Mouse (Mus musculus): Measurements from ENCODE around the gene Elf1. TPM values are rescaled to one million over a fixed set of nuclear protein-coding genes. Genes with fewer than 3 reads are reported as not detected.
"Not testable (repeated sequence)": the region's sequence is repeated elsewhere in the genome, so short reads cannot be mapped to it uniquely, and the experiment has no call there.

Elf1 gene
- polyA plus RNA-seq, 1 experiment from 2014 or later = 3.7 TPM

DNA sequence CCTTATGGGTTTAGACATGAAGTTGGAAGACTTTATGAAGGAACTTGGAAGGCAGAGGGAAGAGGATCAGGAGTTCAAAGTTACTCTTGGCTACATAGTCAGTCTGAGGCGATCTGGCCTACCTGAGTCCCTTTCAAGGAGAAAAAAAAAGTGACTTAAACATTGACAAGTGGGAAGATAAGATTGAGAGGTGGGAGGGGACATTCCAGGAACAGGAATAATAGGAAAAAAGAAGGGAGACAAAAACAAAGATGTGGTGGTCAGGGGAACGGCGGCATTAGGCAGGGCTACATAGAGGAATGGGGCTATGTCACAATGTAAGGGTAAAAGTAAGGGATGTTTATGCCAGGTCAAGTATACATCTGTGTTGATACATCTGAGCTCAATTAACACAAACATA lies 53.2 kb downstream of the Elf1 start:
- Histone ChIP-seq H3K4me1 (ENCODE audit: control insufficient read depth, insufficient read depth, low read length) (no peaks in the 10 kb centered on the region), H3K36me3 (ENCODE audit: control insufficient read depth, insufficient read depth, low read length) (no peaks in the 10 kb centered on the region), H3K27me3 (ENCODE audit: control insufficient read depth, insufficient read depth, low read length) (no peaks in the 10 kb centered on the region), H3K27ac (replicated peaks; ENCODE audit: low read depth, low read length) (no peak overlapping the region), H3K9me3 (ENCODE audit: control insufficient read depth, low read length) (no peaks in the 10 kb centered on the region), H3K9ac (replicated peaks; ENCODE audit: low read length) (no peak overlapping the region), H3K4me3 (replicated peaks; ENCODE audit: low read depth, low read length) (no peak overlapping the region), H3K4me2 (ENCODE audit: low read length) (no peak overlapping the region)
- WGBS = 88% methylated on average over 3 of the region's 3 CpGs
- ATAC-seq (ENCODE audit: low FRiP score, low TSS enrichment) (no peak), DNase-seq (no peak)

DNA sequence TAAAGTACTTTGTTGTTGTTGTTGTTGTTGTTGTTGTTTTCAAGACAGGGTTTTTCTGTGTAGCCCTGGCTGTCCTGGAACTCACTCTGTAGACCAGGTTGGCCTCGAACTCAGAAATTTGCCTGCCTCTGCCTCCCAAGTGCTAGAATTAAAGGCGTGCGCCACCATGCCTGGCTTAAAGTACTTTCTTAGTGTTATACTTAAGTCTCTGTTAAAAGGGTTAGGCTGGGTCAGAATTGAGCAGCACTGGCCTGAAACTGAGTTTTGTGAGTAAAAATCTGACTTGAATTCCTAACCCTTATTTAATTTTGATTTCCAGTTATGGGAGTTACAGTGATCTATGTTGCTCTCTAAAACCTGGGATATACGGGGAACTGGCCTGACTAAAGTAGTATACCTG lies 53.7 kb downstream of the Elf1 start:
- not testable (repeated sequence) for ATAC-seq (ENCODE audit: low FRiP score, low TSS enrichment); H3K4me2 ChIP-seq (ENCODE audit: low read length); H3K4me3 ChIP-seq (replicated peaks; ENCODE audit: low read depth, low read length); H3K27me3 ChIP-seq (ENCODE audit: control insufficient read depth, insufficient read depth, low read length); DNase-seq; H3K4me1 ChIP-seq (ENCODE audit: control insufficient read depth, insufficient read depth, low read length); H3K9me3 ChIP-seq (ENCODE audit: control insufficient read depth, low read length); H3K9ac ChIP-seq (replicated peaks; ENCODE audit: low read length); H3K27ac ChIP-seq (replicated peaks; ENCODE audit: low read depth, low read length); H3K36me3 ChIP-seq (ENCODE audit: control insufficient read depth, insufficient read depth, low read length)
- WGBS = 97% methylated on average over 4 of the region's 4 CpGs

DNA sequence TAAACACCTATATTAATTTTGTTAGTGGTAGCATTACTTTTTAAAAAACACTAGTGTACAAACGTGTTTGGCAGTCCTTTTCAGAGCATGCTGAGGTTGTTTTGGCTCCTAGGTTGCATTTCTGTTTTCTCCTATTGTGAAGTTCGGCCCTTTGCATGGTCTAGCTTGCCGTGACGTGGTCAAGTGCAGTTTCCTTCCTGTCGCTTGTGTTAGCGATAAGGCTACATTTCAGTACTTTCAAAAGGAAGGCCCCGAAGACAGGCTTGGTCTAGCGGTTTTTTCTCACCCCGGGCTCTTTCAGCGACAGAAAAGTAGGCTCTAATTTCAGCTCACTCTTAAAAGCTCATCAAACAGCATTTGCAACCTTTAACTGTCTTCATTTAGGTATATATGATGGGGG lies 54.3 kb downstream of the Elf1 start:
- no peak overlapping the region for H3K27ac ChIP-seq (replicated peaks; ENCODE audit: low read depth, low read length)
- H3K9ac ChIP-seq (replicated peaks; ENCODE audit: low read length) = no peak overlapping the region
- ATAC-seq (ENCODE audit: low FRiP score, low TSS enrichment) (no peak), DNase-seq (no peak)
- H3K9me3 ChIP-seq (ENCODE audit: control insufficient read depth, low read length) = no peaks in the 10 kb centered on the region
- H3K36me3 ChIP-seq (ENCODE audit: control insufficient read depth, insufficient read depth, low read length) = no peaks in the 10 kb centered on the region
- no peak overlapping the region for H3K4me2 ChIP-seq (ENCODE audit: low read length)
- no peaks in the 10 kb centered on the region for H3K4me1 ChIP-seq (ENCODE audit: control insufficient read depth, insufficient read depth, low read length)
- no peak overlapping the region for H3K4me3 ChIP-seq (replicated peaks; ENCODE audit: low read depth, low read length)
- 87% methylated on average over 10 of the region's 10 CpGs for WGBS
- H3K27me3 ChIP-seq (ENCODE audit: control insufficient read depth, insufficient read depth, low read length) = no peaks in the 10 kb centered on the region

DNA sequence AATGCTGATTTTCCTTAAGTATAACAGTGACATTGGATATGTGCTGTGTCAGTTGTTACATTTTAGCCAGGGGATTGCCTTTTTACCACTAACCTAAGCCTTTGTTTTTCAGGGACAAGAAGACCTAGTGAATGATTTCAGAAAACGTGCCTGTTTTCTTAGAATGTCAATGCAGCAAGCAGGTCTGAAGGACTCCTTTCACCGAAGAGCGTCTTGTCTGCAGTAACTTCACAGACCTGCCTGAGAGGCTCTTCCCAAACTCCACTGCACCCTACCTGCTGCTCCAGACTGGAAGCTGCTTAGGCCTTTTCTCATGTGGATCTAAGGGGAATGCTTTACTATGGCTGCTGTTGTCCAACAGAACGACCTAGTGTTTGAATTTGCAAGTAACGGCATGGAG lies 55.0 kb downstream of the Elf1 start:
- no peaks in the 10 kb centered on the region for H3K4me1 ChIP-seq (ENCODE audit: control insufficient read depth, insufficient read depth, low read length)
- no peaks in the 10 kb centered on the region for H3K27me3 ChIP-seq (ENCODE audit: control insufficient read depth, insufficient read depth, low read length)
- DNase-seq (no peak), ATAC-seq (ENCODE audit: low FRiP score, low TSS enrichment) (no peak)
- H3K9me3 ChIP-seq (ENCODE audit: control insufficient read depth, low read length) = no peaks in the 10 kb centered on the region
- no peaks in the 10 kb centered on the region for H3K36me3 ChIP-seq (ENCODE audit: control insufficient read depth, insufficient read depth, low read length)
- H3K4me3 ChIP-seq (replicated peaks; ENCODE audit: low read depth, low read length) = no peak overlapping the region
- H3K9ac ChIP-seq (replicated peaks; ENCODE audit: low read length) = no peak overlapping the region
- WGBS = 79% methylated on average over 5 of the region's 5 CpGs
- no peak overlapping the region for H3K4me2 ChIP-seq (ENCODE audit: low read length)
- no peak overlapping the region for H3K27ac ChIP-seq (replicated peaks; ENCODE audit: low read depth, low read length)

DNA sequence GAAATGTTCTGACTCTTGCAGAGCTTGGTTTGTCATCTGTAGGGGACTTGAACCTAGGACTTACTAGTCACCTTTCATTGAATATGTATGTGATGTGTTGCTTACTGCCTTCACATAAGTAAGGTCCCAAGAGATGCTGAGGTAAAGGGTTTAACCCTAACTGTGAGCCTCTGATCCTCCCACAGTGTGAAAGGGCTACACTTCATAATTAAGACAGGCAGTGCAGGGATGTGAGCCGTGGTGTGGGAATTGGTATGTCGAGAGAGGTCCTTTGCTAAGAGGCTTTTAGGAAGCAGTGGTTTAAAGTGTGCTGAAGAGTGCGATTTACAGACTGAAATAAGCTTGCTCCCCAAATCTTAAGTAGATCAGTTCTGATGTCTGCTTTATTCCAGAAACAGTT lies 55.8 kb downstream of the Elf1 start:
- Histone ChIP-seq H3K4me3 (replicated peaks; ENCODE audit: low read depth, low read length) (no peak overlapping the region), H3K4me1 (ENCODE audit: control insufficient read depth, insufficient read depth, low read length) (no peaks in the 10 kb centered on the region), H3K27me3 (ENCODE audit: control insufficient read depth, insufficient read depth, low read length) (no peaks in the 10 kb centered on the region), H3K9me3 (ENCODE audit: control insufficient read depth, low read length) (no peaks in the 10 kb centered on the region), H3K9ac (replicated peaks; ENCODE audit: low read length) (no peak overlapping the region), H3K27ac (replicated peaks; ENCODE audit: low read depth, low read length) (no peak overlapping the region), H3K4me2 (ENCODE audit: low read length) (no peak overlapping the region), H3K36me3 (ENCODE audit: control insufficient read depth, insufficient read depth, low read length) (no peaks in the 10 kb centered on the region)
- 77% methylated on average over 3 of the region's 3 CpGs for WGBS
- DNase-seq (no peak), ATAC-seq (ENCODE audit: low FRiP score, low TSS enrichment) (no peak)

DNA sequence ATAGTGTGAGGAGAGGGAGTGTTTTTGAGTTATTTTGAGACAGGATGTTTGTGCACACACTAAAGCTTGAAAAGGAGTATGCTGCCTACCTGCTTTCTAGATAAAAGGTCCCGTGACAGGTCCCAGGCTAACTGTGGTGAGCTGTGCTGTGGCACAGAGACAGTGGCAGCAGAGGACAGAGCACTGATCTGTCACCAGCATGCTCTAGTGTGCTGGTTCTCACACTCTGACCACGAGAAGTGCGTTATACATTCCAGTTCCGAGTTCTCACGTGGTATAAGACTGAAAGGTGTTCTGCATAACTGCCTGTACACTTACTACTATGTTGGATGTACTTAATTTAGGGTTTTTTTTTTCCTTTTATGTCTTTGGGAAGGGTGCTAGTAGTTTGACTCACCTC lies 56.5 kb downstream of the Elf1 start:
- Histone ChIP-seq H3K27ac (replicated peaks; ENCODE audit: low read depth, low read length) (no peak overlapping the region), H3K4me1 (ENCODE audit: control insufficient read depth, insufficient read depth, low read length) (no peaks in the 10 kb centered on the region), H3K9ac (replicated peaks; ENCODE audit: low read length) (no peak overlapping the region), H3K36me3 (ENCODE audit: control insufficient read depth, insufficient read depth, low read length) (no peaks in the 10 kb centered on the region), H3K27me3 (ENCODE audit: control insufficient read depth, insufficient read depth, low read length) (no peaks in the 10 kb centered on the region), H3K9me3 (ENCODE audit: control insufficient read depth, low read length) (no peaks in the 10 kb centered on the region), H3K4me2 (ENCODE audit: low read length) (no peak overlapping the region), H3K4me3 (replicated peaks; ENCODE audit: low read depth, low read length) (no peak overlapping the region)
- 87% methylated on average over 5 of the region's 5 CpGs for WGBS
- ATAC-seq (ENCODE audit: low FRiP score, low TSS enrichment) (no peak), DNase-seq (no peak)

DNA sequence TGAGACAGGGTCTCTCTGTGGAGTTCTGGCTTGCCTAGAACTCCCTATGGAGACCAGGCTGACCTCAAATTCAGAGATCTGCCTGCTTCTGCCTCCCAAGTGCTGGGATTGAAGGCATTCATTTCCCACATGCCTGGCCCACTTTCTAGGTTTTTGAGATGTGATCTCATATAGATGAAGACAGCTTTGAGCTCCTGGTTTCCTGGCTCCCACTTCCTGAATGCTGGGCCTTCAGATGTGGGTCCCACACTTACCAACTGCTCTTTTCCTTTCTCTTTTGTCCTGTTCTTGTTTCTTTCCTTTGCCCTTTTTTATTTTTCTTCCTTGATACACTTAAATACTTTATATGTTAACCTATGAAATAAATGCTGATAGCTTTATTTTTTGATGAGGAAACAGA lies 56.9 kb downstream of the Elf1 start:
- H3K27ac ChIP-seq (replicated peaks; ENCODE audit: low read depth, low read length) = no peak overlapping the region
- H3K4me3 ChIP-seq (replicated peaks; ENCODE audit: low read depth, low read length) = no peak overlapping the region
- no peaks in the 10 kb centered on the region for H3K27me3 ChIP-seq (ENCODE audit: control insufficient read depth, insufficient read depth, low read length)
- DNase-seq (no peak), ATAC-seq (ENCODE audit: low FRiP score, low TSS enrichment) (no peak)
- H3K4me2 ChIP-seq (ENCODE audit: low read length) = no peak overlapping the region
- H3K36me3 ChIP-seq (ENCODE audit: control insufficient read depth, insufficient read depth, low read length) = no peaks in the 10 kb centered on the region
- no peak overlapping the region for H3K9ac ChIP-seq (replicated peaks; ENCODE audit: low read length)
- H3K4me1 ChIP-seq (ENCODE audit: control insufficient read depth, insufficient read depth, low read length) = no peaks in the 10 kb centered on the region
- no peaks in the 10 kb centered on the region for H3K9me3 ChIP-seq (ENCODE audit: control insufficient read depth, low read length)

DNA sequence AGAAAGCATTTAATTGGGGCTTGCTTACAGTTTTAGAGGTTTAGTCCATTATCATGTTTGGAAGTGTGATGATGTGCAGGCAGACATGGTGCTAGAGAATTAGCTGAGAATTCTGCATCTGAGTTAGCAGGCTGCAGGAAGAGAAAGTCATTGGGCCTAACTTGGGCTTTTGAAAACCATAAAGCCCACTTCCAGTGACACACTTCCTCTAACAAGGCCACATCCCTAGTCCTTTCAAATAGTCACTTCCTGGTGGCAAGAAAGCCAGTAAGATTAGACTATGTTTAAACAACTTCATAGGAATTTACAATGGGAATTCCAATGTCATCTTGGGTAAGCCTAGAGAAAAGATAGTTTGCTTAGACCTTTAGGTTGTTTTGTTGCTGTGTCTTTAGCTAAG lies 60.6 kb downstream of the Elf1 start:
- Histone ChIP-seq H3K36me3 (ENCODE audit: control insufficient read depth, insufficient read depth, low read length) (no peaks in the 10 kb centered on the region), H3K27ac (replicated peaks; ENCODE audit: low read depth, low read length) (no peak overlapping the region), H3K4me1 (ENCODE audit: control insufficient read depth, insufficient read depth, low read length) (no peaks in the 10 kb centered on the region), H3K9me3 (ENCODE audit: control insufficient read depth, low read length) (no peaks in the 10 kb centered on the region), H3K4me3 (replicated peaks; ENCODE audit: low read depth, low read length) (no peak overlapping the region), H3K9ac (replicated peaks; ENCODE audit: low read length) (no peak overlapping the region), H3K4me2 (ENCODE audit: low read length) (no peak overlapping the region), H3K27me3 (ENCODE audit: control insufficient read depth, insufficient read depth, low read length) (no peaks in the 10 kb centered on the region)
- DNase-seq = no peak
- ATAC-seq (ENCODE audit: low FRiP score, low TSS enrichment) = no peak

DNA sequence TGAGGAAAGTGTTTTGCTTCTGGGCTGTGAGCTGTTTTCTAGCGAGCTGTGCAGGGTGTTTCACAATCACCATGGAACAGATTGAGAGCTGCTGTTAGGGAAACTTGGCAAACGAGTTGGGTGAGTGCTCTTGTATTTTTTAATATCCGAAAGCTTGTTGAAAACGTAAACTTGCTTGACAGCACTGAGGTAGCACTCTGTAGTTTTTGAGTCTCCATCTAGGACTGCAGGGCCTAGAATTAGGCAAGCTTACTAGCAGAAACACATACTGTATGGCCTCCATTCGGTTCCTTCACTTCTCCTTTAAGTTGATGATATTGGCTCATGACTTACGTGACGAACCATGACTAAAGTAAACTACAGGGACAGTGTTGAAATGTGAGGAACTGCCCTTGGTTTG lies 68.3 kb downstream of the Elf1 start:
- ATAC-seq (ENCODE audit: low FRiP score, low TSS enrichment) (no peak), DNase-seq (no peak)
- Histone ChIP-seq H3K9me3 (ENCODE audit: control insufficient read depth, low read length) (no peaks in the 10 kb centered on the region), H3K4me1 (ENCODE audit: control insufficient read depth, insufficient read depth, low read length) (no peaks in the 10 kb centered on the region), H3K27ac (replicated peaks; ENCODE audit: low read depth, low read length) (no peak overlapping the region), H3K36me3 (ENCODE audit: control insufficient read depth, insufficient read depth, low read length) (no peaks in the 10 kb centered on the region), H3K4me3 (replicated peaks; ENCODE audit: low read depth, low read length) (no peak overlapping the region), H3K4me2 (ENCODE audit: low read length) (no peak overlapping the region), H3K27me3 (ENCODE audit: control insufficient read depth, insufficient read depth, low read length) (no peaks in the 10 kb centered on the region), H3K9ac (replicated peaks; ENCODE audit: low read length) (no peak overlapping the region)
- WGBS = 83% methylated on average over 7 of the region's 7 CpGs

Data from midbrain, embryonic 14.5 days (tissue).